Mouse (Mus musculus): ENCODE data around the gene BC017158.

Gene BC017158

GRCm38 (mm10) chr7:128313601-128314000, 15.6 kb upstream of the BC017158 start:
- CTCF ChIA-PET, result interaction anchor here in 3 of 4 experiments (0.9 to 1.8 kb wide), 4 partner anchors 30 to 44 kb away, joined by 3 to 7 read pairs (median 4); no protein-coding TSS in a partner anchor
- POLR2A ChIA-PET, result interaction anchor here in 2 of 4 experiments (0.7 to 1.3 kb wide), 4 partner anchors 24 to 148 kb away, joined by 3 to 4 read pairs (median 4); partner anchors contain the start of gene Tial1 (in 1 of the 2)

- ChIA-PET POLR2A (interaction anchor here in 1 of 4 experiments (1.2 to 1.4 kb wide), 2 partner anchors 9 to 149 kb away, joined by 4 read pairs; partner anchors contain the start of gene Tial1), CTCF (interaction anchor here in 2 of 4 experiments (1.2 to 1.8 kb wide), 2 partner anchors 32 kb away, joined by 3 to 7 read pairs; no protein-coding TSS in a partner anchor)
Measured at GRCm38 (mm10) chr7:128312375-128313059, 14.5 kb upstream of the BC017158 start.

- ChIA-PET POLR2A (interaction anchor here in 1 of 4 experiments (1.4 to 1.5 kb wide), 2 partner anchors 10 to 33 kb away, joined by 3 to 4 read pairs; no protein-coding TSS in a partner anchor), CTCF (no interaction called here)
Measured at GRCm38 (mm10) chr7:128311811-128312210, 13.8 kb upstream of the BC017158 start.

- CTCF ChIA-PET, result no interaction called here
- POLR2A ChIA-PET, result interaction anchor here in 1 of 4 experiments (1.4 to 1.5 kb wide), 2 partner anchors 11 to 34 kb away, joined by 3 to 4 read pairs; no protein-coding TSS in a partner anchor
Measured at GRCm38 (mm10) chr7:128311263-128311662, 13.3 kb upstream of the BC017158 start.

- CTCF ChIA-PET, result no interaction called here
- POLR2A ChIA-PET, result interaction anchor here in 1 of 4 experiments (0.5 kb wide), 1 partner anchor 48 kb away, joined by 4 read pairs; no protein-coding TSS in a partner anchor
Measured at GRCm38 (mm10) chr7:128310229-128310688, 12.3 kb upstream of the BC017158 start.

GRCm38 (mm10) chr7:128309776-128310175, 11.8 kb upstream of the BC017158 start:
- ChIA-PET CTCF (no interaction called here), POLR2A (no interaction called here)

GRCm38 (mm10) chr7:128309216-128309615, 11.2 kb upstream of the BC017158 start:
- ChIA-PET CTCF (no interaction called here), POLR2A (no interaction called here)

GRCm38 (mm10) chr7:128307851-128308250, 9.9 kb upstream of the BC017158 start:
- ChIA-PET POLR2A (no interaction called here), CTCF (no interaction called here)

- ChIA-PET POLR2A (interaction anchor here in 3 of 4 experiments (0.7 to 1.3 kb wide), 3 partner anchors 15 to 50 kb away, joined by 3 to 5 read pairs (median 4); no protein-coding TSS in a partner anchor), CTCF (interaction anchor here (0.6 to 3.5 kb wide), 9 partner anchors 13 to 643 kb away, joined by 3 to 27 read pairs (median 4); no protein-coding TSS in a partner anchor)
Measured at GRCm38 (mm10) chr7:128304907-128305306, 6.9 kb upstream of the BC017158 start.

GRCm38 (mm10) chr7:128304198-128304597, 6.2 kb upstream of the BC017158 start:
- POLR2A ChIA-PET, result no interaction called here
- CTCF ChIA-PET, result interaction anchor here in 2 of 4 experiments (2.8 to 3.5 kb wide), 2 partner anchors 40 to 41 kb away, joined by 16 to 27 read pairs; no protein-coding TSS in a partner anchor

- ChIA-PET CTCF (interaction anchor here in 1 of 4 experiments (3.5 kb wide), 1 partner anchor 44 kb away, joined by 27 read pairs; no protein-coding TSS in a partner anchor), POLR2A (no interaction called here)
Measured at GRCm38 (mm10) chr7:128302151-128302550, 4.2 kb upstream of the BC017158 start.

- ChIA-PET CTCF (interaction anchor here in 1 of 4 experiments (1.0 kb wide), 1 partner anchor 48 kb away, joined by 3 read pairs; no protein-coding TSS in a partner anchor), POLR2A (interaction anchor here in 1 of 4 experiments (0.5 kb wide), 1 partner anchor 24 kb away, joined by 3 read pairs; no protein-coding TSS in a partner anchor)
Measured at GRCm38 (mm10) chr7:128300952-128301351, 3.0 kb upstream of the BC017158 start.

GRCm38 (mm10) chr7:128298481-128299342, 742 bp upstream of the BC017158 start:
- CTCF ChIA-PET, result interaction anchor here in 2 of 4 experiments (0.9 to 1.7 kb wide), 5 partner anchors 10 to 110 kb away, joined by 3 to 6 read pairs (median 4); partner anchors contain the start of gene 9130023H24Rik (in 1 of the 2)
- POLR2A ChIA-PET, result interaction anchor here (0.7 to 1.6 kb wide), 16 partner anchors 10 to 331 kb away, joined by 3 to 6 read pairs (median 4); partner anchors contain the start of genes 9130023H24Rik (in 1 of the 4), Fus (in 1 of the 4) and Tial1 (in 1 of the 4)

- POLR2A ChIA-PET, result interaction anchor here in 3 of 4 experiments (0.9 to 2.1 kb wide), 12 partner anchors 9 to 330 kb away, joined by 3 to 7 read pairs (median 5); partner anchors contain the start of genes 9130023H24Rik (in 1 of the 3) and Fus (in 1 of the 3)
- CTCF ChIA-PET, result interaction anchor here in 3 of 4 experiments (0.7 to 1.7 kb wide), 3 partner anchors 8 to 96 kb away, joined by 3 to 6 read pairs (median 6); no protein-coding TSS in a partner anchor
Measured at GRCm38 (mm10) chr7:128297291-128297616, 716 bp downstream of the BC017158 start.

GRCm38 (mm10) chr7:128296514-128296913, 1.5 kb downstream of the BC017158 start:
- ChIA-PET POLR2A (interaction anchor here in 2 of 4 experiments (0.9 to 2.1 kb wide), 4 partner anchors 9 to 26 kb away, joined by 3 to 7 read pairs (median 3); no protein-coding TSS in a partner anchor), CTCF (interaction anchor here in 1 of 4 experiments (1.0 kb wide), 1 partner anchor 48 kb away, joined by 3 read pairs; no protein-coding TSS in a partner anchor)

- CTCF ChIA-PET, result no interaction called here
- POLR2A ChIA-PET, result no interaction called here
Measured at GRCm38 (mm10) chr7:128294785-128295184, 3.2 kb downstream of the BC017158 start.

GRCm38 (mm10) chr7:128288923-128289544, 8.9 kb downstream of the BC017158 start:
- POLR2A ChIA-PET, result interaction anchor here in 2 of 4 experiments (0.6 to 2.1 kb wide), 11 partner anchors 8 to 231 kb away, joined by 3 to 12 read pairs (median 4); partner anchors contain the start of gene BC017158 (in 2 of the 2)
- CTCF ChIA-PET, result interaction anchor here in 3 of 4 experiments (0.6 to 1.9 kb wide), 12 partner anchors 9 to 77 kb away, joined by 3 to 16 read pairs (median 4); partner anchors contain the start of genes 9130023H24Rik (in 1 of the 3), Armc5 (in 1 of the 3), BC017158 (in 1 of the 3) and Tgfb1i1 (in 1 of the 3)

Data from embryonic stem cell, embryonic (primary cell).